Mouse (Mus musculus): ENCODE results near the gene B430305J03Rik.
A peak's percentile ranks its signal among the peaks of the same experiment; 100 is the strongest.

The B430305J03Rik gene

GRCm38 (mm10) chr3:61365779-61366373 lies at the start of gene B430305J03Rik:
Gene B430305J03Rik, minus strand, starts transcription at chr3:61365951.
- peak; percentile 35 for DNase-seq

- peak; percentile 14 for DNase-seq
Measured at GRCm38 (mm10) chr3:61409683-61410082, 43.9 kb upstream of the B430305J03Rik start.

- no peak for DNase-seq
Measured at GRCm38 (mm10) chr3:61406921-61407320, 41.2 kb upstream of the B430305J03Rik start.

GRCm38 (mm10) chr3:61400823-61401387 lies 35.2 kb upstream of the B430305J03Rik start:
- no peak for DNase-seq

- DNase-seq, result no peak
Measured at GRCm38 (mm10) chr3:61396728-61397127, 31.0 kb upstream of the B430305J03Rik start.

- no peak for DNase-seq
Measured at GRCm38 (mm10) chr3:61395382-61395781, 29.6 kb upstream of the B430305J03Rik start.

- DNase-seq, result no peak
Measured at GRCm38 (mm10) chr3:61393520-61393919, 27.8 kb upstream of the B430305J03Rik start.

- DNase-seq, result no peak
Measured at GRCm38 (mm10) chr3:61392881-61393280, 27.1 kb upstream of the B430305J03Rik start.

GRCm38 (mm10) chr3:61391564-61391963 lies 25.8 kb upstream of the B430305J03Rik start:
- DNase-seq, result no peak

- DNase-seq, result no peak
Measured at GRCm38 (mm10) chr3:61386368-61386767, 20.6 kb upstream of the B430305J03Rik start.

GRCm38 (mm10) chr3:61376001-61376400 lies 10.2 kb upstream of the B430305J03Rik start:
- no peak for DNase-seq

GRCm38 (mm10) chr3:61368446-61368845 lies 2.7 kb upstream of the B430305J03Rik start:
- DNase-seq, result peak; percentile 12

- DNase-seq, result peak; percentile 67
Measured at GRCm38 (mm10) chr3:61364978-61365778, 573 bp downstream of the B430305J03Rik start.

GRCm38 (mm10) chr3:61364661-61364977 lies 1.1 kb downstream of the B430305J03Rik start:
- DNase-seq, result no peak

- peak; percentile 97 for DNase-seq
Measured at GRCm38 (mm10) chr3:61363989-61364660, 1.6 kb downstream of the B430305J03Rik start.

GRCm38 (mm10) chr3:61363161-61363988 lies 2.4 kb downstream of the B430305J03Rik start:
- peak; percentile 86 for DNase-seq

- no peak for DNase-seq
Measured at GRCm38 (mm10) chr3:61362821-61363160, 3.0 kb downstream of the B430305J03Rik start.

GRCm38 (mm10) chr3:61361338-61361737 lies 4.4 kb downstream of the B430305J03Rik start, which contains the start of gene Rap2b:
Gene Rap2b, plus strand, starts transcription at chr3:61361638.
- DNase-seq, result no peak

- peak; percentile 11 for DNase-seq
Measured at GRCm38 (mm10) chr3:61358756-61359293, 6.9 kb downstream of the B430305J03Rik start.

- DNase-seq, result no peak
Measured at GRCm38 (mm10) chr3:61358107-61358506, 7.6 kb downstream of the B430305J03Rik start.

- no peak for DNase-seq
Measured at GRCm38 (mm10) chr3:61355464-61355863, 10.3 kb downstream of the B430305J03Rik start.

GRCm38 (mm10) chr3:61349433-61349832 lies 16.3 kb downstream of the B430305J03Rik start:
- DNase-seq, result no peak
